Mouse (Mus musculus) testis, adult 2 months (tissue): Measurements from ENCODE around the gene Fbxw9.

Experiments
- CTCF ChIP-seq: fragments of 200-500 bp; IDR thresholded peaks from 2 replicates; pipeline ENCODE4 v1.5.1; 2012; ENCODE audit warnings: low read depth, mild to moderate bottlenecking, inconsistent platforms, low read length, moderate library complexity; ENCODE audit not compliant: control insufficient read depth, insufficient read depth, insufficient replicate concordance
- POLR2A ChIP-seq: fragments of 200-500 bp; IDR thresholded peaks from 2 replicates; pipeline ENCODE4 v1.6.1; 2012; ENCODE audit warnings: low read depth, mild to moderate bottlenecking, inconsistent platforms, low read length, moderate library complexity; ENCODE audit not compliant: control insufficient read depth

DNA sequence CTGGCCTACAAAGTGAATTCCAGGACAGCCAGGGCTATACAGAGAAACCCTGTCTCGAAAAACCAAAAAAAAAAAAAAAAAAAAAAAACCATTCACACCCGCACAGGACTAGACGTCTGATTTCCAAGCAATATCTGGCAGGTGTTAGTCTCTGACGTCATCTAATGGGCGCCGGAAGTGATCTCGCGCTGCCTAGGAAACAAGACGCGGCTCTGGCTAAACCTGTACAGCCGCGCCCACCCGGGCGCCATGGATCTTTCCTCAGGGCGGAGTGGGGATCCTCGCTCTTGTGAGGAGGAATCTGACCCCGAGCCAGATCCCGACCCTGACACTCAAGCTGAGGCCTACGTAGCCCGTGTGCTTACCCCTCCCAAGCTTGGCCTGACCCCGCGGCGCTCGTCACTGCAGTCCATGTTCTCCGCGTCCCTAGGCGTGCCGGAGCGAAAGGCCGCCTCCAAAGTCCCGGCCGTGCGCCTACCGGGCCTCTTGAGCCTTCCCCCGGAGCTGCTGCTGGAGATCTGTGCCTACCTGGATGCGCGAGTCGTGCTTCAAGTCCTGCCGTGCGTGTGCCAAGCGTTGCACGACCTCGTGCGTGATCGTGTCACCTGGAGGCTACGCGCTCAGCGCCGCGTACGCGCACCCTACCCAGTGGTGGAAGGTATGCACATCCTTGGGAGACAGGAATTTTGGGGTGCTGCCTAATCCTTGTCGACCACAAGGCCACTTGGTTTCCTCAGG is at the start of gene Fbxw9:
- TF ChIP-seq POLR2A (peak; percentile 69), CTCF (peak; percentile 33; the same call in 1 of the 2 replicates)
